Mouse (Mus musculus) c-Kit-positive CD71-negative TER-119-negative erythroid progenitor cells, embryonic 14.5 days (primary cell): ENCODE results near the gene Fbxw4.

Experiments used
- DNase-seq: peaks from one replicate; pipeline ENCODE4 v3.0.0-alpha.2; 2013; ENCODE audit warnings: low read depth

Fbxw4 gene

GRCm38 (mm10) chr19:45537505-45537904, 122.6 kb downstream of the Fbxw4 start:
- DNase-seq: no peak

- DNase-seq: no peak
These were observed 124.2 kb downstream of the Fbxw4 start for GRCm38 (mm10) chr19:45535929-45536328.

GRCm38 (mm10) chr19:45535214-45535735, 124.8 kb downstream of the Fbxw4 start:
- no peak for DNase-seq

- no peak for DNase-seq
These were observed 126.5 kb downstream of the Fbxw4 start for GRCm38 (mm10) chr19:45533617-45534016.

- no peak for DNase-seq
These were observed 128.6 kb downstream of the Fbxw4 start for GRCm38 (mm10) chr19:45531554-45531953.

- DNase-seq: no peak
These were observed 129.7 kb downstream of the Fbxw4 start for GRCm38 (mm10) chr19:45530200-45530995.

- DNase-seq: no peak
These were observed 130.8 kb downstream of the Fbxw4 start for GRCm38 (mm10) chr19:45529294-45529693.
